Mouse (Mus musculus): Measurements from ENCODE around the gene Palm3.
"Not testable (repeated sequence)": the region's sequence is repeated elsewhere in the genome, so short reads cannot be mapped to it uniquely, and the experiment has no call there.

Gene Palm3

DNA sequence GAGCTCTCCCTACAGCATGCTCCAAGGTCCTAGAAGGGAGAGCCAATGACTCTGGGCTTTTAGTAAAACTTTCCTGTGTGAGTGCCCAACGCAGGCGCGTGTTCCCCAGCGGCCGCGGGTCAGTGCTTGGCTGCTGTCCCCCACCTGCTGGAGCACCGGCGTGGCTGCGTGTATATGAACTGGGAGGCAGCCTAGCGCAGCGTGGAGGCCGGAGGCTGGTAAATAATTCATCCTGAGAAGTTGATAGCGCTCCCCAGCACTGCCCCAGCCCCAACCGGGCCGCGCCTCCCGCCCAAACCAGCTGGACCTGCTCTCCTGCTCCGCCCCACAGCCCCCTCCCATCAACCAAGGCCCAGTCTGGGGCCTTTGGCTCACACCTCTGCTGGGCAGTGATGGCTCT lies at the start of gene Palm3:
Gene Palm3 (plus strand): TSS at position 376 of the 400 bp plus-strand sequence.
- no peak for DNase-seq

DNA sequence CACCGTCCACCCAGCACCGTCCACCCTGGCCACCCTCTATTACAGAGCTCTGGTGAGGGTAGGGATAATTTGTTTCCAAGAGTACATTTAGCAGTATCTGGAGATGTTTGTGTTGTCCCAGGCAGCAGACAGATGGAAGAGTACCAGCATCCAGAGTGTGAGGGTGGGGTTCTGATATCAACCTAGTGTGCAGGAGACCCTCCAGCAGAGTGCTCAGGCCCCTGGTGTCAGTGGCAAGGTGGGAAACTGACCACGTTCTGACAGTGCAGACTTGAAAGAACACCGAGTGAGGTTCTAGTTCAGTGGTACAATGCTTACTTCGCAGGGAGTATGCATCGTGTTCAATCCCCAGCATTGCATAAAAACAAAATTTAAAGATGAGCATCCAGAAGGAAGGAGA lies 49.6 kb upstream of the Palm3 start:
- no peak for DNase-seq

DNA sequence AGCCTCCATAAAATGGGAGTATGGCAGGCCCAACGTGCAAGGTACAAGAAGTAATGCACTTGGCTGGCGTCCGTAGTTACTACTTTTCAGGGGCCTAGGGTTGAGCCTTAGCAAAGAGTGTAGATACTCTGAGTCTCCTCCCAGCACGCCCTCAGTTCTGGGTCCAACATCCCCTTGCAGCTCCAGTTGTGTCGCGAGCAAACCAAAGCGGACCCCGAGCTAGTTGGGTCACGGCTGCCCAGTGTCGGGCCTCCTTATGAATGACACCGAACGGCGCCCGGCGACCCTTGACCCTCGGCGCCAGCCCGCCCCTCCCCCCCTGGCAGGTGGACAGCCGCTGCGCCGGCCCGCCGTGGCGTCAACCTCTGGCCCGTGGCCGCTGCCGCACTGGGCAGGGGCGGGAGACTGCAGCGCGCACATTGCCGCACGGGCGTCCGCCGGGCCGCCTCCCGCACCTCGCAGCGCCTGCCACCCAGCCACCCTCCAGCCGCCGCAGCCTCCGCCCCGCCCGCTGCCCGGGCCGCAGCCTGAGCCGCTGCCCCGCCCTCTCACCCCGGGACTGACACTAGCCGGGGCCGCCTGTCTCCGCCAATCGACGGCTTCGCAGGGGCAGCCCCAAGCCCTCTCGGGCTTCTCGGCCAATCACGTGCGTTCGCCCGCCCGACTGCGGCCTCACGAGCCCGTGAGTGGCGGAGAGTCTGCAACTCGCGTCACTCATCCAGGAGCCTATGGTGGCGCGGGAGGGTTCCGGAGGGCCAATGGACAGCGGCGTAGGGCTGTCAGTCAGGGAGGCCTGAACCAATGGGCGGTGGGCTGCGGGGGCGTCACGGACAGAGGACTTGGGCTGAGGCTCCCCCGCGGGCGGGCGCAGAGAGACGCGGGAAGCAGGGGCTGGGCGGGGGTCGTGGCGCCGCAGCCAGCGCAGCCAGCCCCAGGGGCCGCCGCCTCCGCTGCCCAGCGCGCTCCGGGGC lies 48.8 kb upstream of the Palm3 start, which contains the start of gene Prkaca:
Gene Prkaca (plus strand): TSS at position 844 of the 971 bp plus-strand sequence.
- DNase-seq = peak; percentile 99

DNA sequence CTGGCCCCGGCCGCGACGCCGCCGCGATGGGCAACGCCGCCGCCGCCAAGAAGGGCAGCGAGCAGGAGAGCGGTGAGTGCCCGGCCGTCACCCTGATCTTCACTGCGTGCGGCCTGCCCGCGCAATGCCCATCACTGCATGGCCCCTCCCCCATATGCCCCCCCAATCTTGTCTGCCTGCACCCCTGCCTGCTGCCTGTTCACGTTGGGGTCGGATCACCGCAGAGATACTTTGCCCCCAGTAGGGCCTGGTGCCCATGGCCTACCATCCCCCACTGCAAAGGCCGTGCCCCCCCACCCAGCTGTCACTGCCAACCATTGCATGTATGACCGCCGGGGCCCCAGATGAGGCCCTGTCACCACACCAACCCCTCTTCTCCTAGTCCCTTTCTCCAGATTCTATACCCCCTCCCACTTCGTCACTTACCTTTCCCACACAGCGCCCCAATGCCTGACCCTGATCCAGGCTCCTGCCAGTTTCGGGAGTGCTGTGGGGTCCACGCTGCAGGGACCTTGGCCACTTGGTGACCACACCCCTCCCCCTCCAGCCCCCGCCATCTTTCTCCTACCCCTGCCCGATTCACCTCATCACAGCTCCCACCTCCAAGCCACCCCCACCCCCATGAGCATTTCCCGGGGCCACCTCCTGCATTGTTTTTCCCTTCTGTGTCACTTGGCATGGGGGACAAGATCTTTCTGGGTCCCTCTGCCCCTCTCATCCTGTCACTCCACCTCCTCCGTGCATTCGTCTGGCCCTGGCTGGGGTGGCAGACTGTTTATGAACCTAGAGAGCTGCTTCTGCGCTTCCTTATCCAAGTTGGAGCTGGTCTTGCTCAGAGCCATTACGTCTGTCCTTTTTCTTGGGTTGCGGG lies 47.9 kb upstream of the Palm3 start:
- no peak for DNase-seq

DNA sequence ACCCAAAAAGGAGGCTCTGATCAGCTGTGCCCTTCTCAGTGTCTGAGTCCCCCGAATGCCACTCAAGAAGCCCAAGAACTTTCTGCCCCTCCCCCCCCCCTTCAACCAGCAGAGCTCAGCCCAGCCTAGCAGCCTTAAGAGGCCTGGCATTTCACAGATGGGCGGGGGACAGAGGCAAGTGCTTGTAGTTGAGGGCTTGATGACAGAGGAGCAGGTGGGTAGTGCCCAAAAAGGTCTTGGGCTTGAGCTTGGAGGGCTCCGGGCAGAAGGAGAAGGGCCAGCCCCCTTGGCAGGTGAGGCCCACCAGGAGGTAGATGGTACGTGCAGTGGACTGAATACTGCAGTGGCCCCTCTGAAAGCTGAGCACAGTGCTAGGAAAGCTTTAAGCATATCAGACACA lies 46.8 kb upstream of the Palm3 start:
- DNase-seq = peak; percentile 64 to 72

DNA sequence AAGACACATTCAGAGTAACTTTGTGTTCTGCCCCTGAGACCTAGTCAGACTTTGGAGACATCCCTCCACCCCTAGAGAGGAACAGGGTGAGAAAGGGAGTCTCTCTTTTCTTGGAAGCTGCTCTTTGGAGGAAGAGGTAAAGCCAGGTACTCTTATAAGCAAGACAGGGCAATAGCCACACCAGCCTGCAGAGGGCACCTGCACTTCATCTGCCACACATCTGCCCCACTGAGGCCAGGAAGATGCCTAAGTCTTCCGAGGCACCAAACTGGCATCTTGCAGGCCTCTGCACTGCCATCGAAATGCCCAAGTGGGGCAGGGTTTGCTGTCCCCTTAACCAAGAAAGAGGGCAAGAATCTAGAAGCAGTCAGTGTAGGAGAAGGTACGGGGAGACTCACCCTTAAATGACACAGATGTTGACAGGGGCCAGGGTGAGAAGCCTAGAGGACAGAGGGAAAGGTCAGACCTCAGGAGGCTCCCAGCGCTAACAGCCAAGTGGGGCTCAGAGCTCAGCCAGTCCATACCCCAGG lies 45.1 kb upstream of the Palm3 start:
- peak; percentile 28 to 47 for DNase-seq

DNA sequence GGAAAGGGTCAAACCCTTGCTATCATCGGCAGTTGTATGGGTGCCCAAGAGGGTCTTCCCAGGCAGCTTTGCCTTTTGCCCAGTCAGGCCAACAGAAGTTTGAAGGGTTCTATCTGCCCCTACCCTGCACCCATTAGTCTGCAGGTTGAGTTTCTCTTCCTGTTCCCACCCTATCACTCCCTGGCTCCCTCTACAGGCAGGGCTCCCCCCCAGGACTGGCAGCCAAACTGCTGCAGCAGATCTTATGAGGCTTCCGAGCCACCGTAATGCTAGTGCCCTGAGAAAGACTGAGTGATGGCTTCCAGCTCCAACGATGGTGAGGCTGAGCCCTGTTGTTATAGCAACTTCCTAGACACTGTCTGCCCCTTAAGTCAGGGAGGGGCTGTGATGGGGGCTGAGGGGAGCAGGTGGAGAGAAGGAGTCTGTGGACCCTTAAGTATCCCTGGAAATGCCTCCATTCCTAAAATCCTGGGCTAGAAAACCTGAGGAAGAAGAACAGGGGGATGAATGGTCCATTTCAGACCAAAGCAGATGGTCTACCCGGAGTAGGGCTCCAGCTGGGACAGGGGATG lies 44.4 kb upstream of the Palm3 start:
- DNase-seq = no peak

DNA sequence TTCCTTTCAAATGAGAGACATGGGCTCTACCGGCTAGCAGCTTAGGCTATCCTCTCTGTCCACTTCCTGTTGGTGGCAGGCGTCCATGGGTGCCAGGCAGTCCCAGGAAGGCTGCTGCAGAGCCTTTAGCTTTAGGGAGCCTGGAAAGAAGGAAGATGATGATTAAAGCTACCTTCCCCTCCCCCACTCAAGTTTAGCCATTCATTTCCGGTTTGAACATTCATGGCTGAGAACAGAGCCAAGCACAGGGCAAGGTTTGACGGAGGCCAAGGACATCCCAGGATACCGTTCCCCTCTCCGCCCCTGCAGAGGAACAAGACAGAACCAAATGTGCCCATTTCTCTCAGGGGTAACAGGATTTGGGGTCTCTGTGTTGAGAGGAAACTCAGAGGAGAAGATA lies 43.6 kb upstream of the Palm3 start:
- peak in 1 of 2 experiments; percentile 38 for DNase-seq

DNA sequence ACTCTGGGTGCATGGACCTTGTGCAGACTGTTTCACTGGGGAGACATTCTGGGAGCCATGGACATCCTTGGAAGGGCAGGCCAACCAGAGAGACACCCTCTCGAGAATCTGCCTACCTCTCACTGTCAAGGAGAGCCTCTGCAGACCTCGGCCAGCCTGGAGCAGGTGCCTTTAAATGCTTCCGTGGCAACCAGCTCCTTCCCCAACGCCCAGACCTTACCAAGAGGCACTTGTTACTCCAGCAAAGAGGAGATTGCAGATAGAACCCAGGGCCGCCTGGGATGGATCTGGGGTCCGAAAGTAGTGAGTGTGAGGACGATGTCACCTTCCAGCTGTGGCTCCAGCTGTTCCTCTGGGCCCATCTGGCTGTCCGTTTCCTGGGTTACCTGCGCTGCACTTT lies 43.1 kb upstream of the Palm3 start:
- no peak for DNase-seq

DNA sequence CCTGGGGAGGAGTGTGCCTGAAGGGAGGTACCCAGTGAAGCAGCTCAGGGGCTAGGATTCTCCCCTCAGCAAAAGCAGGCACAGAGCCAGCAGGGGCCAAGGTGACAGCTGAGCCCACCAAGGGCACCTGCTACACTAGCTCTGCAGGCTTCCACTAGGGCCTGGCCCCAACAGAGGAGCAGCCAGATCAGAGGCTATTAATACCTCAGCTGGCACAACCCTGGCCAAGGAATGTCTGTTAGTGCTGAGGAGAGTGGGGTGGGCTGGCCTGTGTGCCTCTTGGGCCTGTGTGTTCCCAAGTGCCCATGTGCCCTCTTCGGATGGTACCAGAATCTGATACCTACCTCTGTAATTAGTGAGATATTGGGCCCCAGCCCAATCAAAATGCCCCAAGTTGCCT lies 41.0 kb upstream of the Palm3 start:
- DNase-seq = no peak

DNA sequence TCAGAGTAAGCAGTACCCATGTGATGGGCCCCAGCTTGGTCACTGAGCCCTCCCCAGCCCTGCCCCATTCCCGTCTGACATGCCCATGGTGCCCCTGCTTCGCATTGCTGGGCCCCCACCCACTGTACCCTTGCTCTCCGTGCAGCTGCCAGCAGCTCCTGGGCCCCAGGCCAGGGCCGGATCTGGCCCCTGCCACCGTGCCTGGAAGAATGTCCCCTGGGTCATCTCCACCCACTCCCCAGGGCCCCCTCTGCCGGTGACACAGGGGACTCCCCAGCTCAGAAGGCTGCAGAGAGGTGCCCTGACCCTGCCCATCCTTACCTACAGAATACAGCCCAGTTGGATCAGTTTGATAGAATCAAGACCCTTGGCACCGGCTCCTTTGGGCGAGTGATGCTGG lies 40.4 kb upstream of the Palm3 start:
- no peak for DNase-seq

DNA sequence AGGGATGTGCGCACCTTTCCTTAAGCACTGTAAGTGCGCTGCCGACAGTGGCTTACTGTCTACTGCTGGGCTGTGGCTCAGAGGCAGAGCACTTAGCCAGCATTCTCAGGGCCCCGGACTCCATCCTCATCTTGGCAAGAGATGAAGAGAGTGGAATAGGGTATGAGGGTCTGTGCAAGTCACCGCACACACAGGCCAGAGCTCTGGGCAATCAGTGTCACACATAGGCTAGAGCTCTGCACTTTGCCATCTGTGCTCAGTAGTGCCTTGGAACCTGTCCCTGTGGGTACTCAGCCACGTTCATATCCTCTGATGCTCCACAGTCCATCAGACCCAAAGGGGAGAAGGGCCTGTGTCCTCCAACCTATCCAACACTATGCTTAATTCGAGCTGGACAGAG lies 39.7 kb upstream of the Palm3 start:
- no peak for DNase-seq

DNA sequence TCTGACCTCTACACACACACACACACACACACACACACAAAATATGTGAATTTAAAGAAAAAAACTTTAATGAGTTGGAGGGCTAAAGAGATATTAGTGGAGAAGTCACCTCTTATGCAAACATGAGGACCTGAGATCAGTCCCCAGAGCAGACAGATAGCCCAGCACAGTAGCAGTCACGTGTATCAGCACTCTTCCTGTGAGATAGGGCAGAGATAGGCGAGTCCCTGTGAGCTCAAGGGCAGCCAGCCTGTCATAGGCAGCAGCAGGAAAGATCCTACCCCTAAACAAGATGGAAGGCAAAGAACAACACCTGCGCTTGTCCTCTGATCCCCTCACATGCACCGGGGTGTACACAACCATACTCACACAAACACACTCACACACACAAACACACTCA lies 38.8 kb upstream of the Palm3 start:
- no peak for DNase-seq

DNA sequence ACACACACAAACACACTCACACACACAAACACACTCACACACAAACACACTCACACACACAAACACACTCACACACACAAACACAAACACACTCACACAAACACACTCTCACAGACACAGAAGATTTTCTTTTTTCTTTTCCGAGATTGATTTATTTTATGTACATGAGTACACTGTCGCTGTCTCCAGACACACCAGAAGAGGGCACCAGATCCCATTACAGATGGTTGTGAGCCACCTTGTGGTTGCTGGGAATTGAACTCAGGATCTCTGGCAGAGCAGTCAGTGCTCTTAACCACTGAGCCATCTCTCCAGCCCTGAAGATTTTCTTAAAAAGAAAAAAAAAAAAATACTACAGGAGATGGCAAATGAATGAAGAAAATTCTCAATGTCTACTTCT lies 38.0 kb upstream of the Palm3 start:
- DNase-seq = not testable (repeated sequence)

DNA sequence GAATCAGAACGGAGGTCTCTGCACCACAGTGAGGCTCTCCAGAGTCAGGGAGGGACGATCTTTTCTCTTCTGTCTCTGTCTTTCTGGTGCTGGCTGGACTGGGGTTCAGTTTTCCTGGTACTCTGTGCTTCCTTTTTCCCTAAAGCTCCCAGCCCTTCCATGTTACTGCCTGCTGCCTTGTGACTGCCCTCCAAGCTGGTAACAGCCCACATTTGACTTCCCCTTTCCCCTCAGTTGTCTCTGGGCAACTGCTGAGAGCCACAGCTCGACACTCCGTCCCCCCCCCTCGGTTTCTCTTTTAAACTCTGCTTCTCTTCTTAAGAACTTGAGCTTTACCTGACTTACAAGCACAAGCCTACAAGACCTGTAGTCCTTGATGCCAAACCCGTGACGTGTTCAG lies 32.0 kb upstream of the Palm3 start:
- DNase-seq = no peak

DNA sequence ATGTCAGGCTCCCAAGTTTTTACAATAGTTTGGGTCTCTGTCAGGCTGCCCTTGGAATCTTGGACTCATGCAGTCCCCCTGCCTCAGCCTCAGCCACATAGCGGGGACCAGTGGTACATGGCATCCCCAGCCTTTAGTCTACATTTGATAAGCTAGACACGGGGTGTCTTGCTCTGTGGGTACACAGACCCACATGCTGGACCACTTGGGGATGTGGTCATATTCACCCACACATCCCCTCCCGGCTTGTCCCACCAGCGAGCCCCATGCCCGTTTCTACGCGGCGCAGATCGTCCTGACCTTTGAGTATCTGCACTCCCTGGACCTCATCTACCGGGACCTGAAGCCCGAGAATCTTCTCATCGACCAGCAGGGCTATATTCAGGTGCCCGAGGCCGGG lies 31.1 kb upstream of the Palm3 start:
- no peak for DNase-seq

DNA sequence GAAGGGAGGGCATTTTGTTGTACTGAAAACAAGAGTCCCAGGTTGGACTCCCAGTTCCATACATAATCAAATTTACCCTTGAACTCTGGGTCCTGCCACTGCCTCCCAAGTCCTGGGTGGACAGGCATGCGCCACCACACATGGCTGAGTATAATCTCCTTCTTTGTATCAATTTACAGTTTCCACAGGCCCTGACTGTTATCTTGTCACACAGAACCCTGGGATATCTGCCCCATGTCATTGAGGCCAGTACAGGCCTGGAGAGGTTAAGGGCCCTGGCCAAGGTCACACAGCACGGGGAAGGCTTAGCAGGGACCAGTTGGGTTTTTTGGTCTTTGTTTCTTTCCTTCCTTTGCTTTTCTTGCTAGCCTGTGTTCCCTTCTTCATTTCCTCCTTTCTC lies 28.8 kb upstream of the Palm3 start:
- no peak for DNase-seq

DNA sequence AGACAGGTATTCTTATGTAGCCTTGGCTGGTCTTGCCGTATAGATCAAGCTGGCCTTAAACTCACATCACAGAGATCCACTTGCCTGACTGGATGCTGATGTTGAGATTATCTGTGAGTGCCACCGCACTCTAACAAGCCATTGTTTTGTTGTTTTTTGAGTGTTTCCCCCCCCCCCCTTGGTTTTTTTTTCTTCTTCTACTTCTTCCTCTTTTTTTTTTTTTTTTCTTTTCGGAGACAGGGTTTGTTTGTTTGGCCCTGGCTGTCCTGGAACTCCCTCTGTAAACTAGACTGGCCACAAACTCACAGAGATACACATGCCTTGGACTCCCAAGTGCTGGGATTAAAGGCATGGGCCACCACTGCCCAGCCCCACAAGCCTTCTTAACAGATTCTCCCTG lies 27.2 kb upstream of the Palm3 start:
- no peak for DNase-seq

DNA sequence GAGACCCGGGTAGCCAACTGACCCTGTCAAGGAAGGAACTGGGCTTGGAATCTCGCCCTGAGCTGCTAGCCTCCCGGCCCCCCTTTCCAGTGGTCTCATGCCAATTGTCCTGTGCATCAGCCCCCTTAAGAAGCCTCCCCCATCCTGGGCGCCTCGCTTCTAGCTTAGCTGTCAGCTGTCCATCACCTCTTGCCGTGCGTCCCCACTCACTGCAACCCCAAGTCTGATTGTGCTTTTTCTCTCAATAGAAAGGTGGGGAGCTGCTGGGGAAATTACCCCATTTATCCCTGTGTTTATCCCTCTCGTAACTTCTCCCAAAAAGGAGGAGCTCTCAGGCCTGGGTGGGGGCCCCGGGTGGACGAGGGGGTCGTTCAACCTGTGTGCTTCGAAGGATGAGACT lies 25.3 kb upstream of the Palm3 start:
- no peak for DNase-seq

DNA sequence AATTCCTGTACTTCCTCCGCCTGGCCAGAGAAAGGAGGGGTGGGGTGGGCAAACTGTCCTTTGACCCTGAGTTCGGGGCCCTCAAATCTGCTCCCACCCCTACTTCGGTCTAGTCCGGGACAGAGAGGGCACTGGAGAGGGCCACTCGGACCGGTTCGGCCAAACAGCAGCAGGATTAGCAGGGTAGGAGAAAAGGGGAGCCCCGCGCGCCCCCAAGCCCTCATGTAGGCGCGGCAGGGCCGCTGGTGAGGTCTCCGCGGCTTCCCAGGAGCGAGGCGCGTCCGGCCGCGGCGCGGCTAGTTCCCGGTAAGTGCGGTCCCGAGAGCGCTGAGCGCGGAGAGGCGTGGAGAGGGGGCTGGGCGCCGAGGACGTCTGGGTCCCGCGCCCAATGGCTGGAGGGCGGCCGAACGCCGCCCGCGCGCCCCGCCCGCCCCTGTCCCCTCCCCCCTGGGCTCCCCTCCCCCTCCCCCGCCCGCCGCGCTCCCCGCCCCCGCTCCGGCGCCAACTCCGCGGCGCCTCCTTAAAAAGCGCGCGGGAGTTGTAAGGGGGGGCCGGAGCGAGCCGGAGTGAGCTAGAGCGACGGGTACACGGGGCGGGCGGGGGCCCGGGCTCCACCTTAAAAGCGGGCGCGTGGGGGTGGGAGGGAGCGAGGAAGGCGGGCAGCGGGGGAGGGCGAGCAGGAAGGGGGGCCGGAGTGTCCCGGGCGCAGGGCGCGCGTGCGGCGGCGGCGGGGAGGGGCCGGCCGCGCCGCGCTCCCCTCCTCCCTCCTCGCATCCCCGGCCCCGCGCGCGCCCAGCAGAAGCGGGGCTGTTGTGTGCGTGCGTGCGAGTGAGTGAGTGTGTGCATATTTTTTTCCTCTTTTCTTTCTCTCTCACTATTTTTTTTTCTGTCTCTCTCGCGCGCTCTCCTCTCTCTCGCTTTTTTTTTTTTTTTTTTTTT lies 24.4 kb upstream of the Palm3 start:
- peak; percentile 91 to 93 for DNase-seq

DNA sequence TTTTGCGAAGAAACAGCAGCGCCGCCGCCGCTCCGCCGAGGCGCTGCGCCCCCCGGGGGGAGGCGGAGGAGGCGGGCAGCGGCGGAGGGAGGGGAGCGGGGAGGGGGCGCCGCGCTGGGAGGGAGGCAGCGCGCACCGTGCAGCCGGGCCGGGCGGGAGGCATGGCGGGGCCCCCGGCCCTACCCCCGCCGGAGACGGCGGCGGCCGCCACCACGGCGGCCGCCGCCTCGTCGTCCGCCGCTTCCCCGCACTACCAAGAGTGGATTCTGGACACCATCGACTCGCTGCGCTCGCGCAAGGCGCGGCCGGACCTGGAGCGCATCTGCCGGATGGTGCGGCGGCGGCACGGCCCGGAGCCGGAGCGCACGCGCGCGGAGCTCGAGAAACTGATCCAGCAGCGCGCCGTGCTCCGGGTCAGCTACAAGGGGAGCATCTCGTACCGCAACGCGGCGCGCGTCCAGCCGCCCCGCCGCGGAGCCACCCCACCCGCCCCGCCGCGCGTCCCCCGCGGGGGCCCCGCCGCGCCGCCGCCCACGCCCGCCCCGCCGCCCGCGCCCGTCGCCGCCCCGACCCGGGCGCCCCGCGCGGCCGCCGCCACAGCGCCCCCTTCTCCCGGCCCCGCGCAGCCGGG lies 23.6 kb upstream of the Palm3 start, which contains the start of gene Samd1:
Gene Samd1 (plus strand): TSS at position 162 of the 631 bp plus-strand sequence.
- DNase-seq = no peak

Data from lung, adult 18-20 months (tissue).